Mouse (Mus musculus) midbrain, embryonic 15.5 days (tissue): ENCODE measurements around the gene Pank1. TPM values are rescaled to one million over a fixed set of nuclear protein-coding genes. Genes with fewer than 3 reads are reported as not detected.

Experiments
- ATAC-seq: fragments of 200-750 bp; cut with Nextera tagmentation; replicated peaks from 2 replicates; pipeline ENCODE4 v1.8.0; 2017; ENCODE audit warnings: moderate TSS enrichment
- H3K27ac ChIP-seq: fragments of 300-500 bp; sonication (generic); 2 replicates; pipeline ENCODE4 v1.5.1; 2015; ENCODE audit warnings: mild to moderate bottlenecking, inconsistent platforms
- H3K27me3 ChIP-seq: fragments of 300-500 bp; sonication (generic); replicated peaks from 2 replicates; pipeline ENCODE4 v1.6.1; 2015; ENCODE audit warnings: inconsistent platforms
- H3K36me3 ChIP-seq: fragments of 300-500 bp; sonication (generic); replicated peaks from 2 replicates; pipeline ENCODE4 v1.6.1; 2015; ENCODE audit warnings: inconsistent platforms
- H3K4me1 ChIP-seq: fragments of 300-500 bp; sonication (generic); 2 replicates; pipeline ENCODE4 v1.6.1; 2015; ENCODE audit warnings: inconsistent platforms
- H3K4me2 ChIP-seq: fragments of 300-500 bp; sonication (generic); 2 replicates; pipeline ENCODE4 v1.6.1; 2015; ENCODE audit warnings: inconsistent platforms, mild to moderate bottlenecking, moderate library complexity
- H3K4me3 ChIP-seq: fragments of 300-500 bp; sonication (generic); 2 replicates; pipeline ENCODE4 v1.5.1; 2015; ENCODE audit warnings: mild to moderate bottlenecking, inconsistent platforms
- H3K9ac ChIP-seq: fragments of 300-500 bp; sonication (generic); 2 replicates; pipeline ENCODE4 v1.6.1; 2015; ENCODE audit warnings: mild to moderate bottlenecking, inconsistent platforms
- H3K9me3 ChIP-seq: fragments of 300-500 bp; sonication (generic); 2 replicates; pipeline ENCODE4 v1.6.1; 2016; ENCODE audit warnings: inconsistent platforms
- whole genome bisulfite sequencing: fragments of 180-500 bp; shearing (Covaris S2); methylation state at CpG from one replicate; pipeline ENCODE4 v1.1.7; 2015; ENCODE audit warnings: mixed read lengths; 5-methylcytosine and 5-hydroxymethylcytosine counted together
- polyA plus RNA-seq: library from polyadenylated mRNA; unstranded; fragments of >200 nt; fragmentation: Nextera tagmentation; extraction: Ambion mirVana; gene quantifications from 2 replicates; pipeline ENCODE4 v1.2.1, GENCODE M21; 2015

Gene Pank1
- polyA plus RNA-seq, 1 experiment from 2014 or later: 8.3 TPM

DNA sequence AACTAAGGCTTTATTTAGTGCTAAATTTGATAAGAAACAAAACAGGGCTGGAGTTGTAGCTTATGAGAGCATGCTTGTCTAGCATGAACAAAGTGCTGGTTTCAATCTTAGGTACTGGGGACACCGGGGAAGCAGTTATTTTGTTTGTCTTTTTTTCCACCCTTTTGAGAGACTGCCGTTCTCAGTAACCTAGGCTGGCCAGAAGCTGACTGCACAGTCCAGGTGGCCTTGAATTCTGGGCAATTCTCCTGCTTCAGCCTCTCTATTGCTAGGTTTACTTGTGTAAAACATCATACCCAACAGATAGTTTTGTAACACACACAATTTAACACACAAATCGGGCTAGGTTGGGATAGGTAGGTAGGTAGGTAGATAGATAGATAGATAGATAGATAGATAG, 9.9 kb downstream of the Pank1 start:
- no peak overlapping the region for H3K4me3 ChIP-seq
- no peaks in the 10 kb centered on the region for H3K27me3 ChIP-seq
- no peak for ATAC-seq
- H3K9ac ChIP-seq: no peak overlapping the region
- WGBS: 87% methylated on average over 3 of the region's 3 CpGs
- H3K4me1 ChIP-seq: no peaks in the 10 kb centered on the region
- no peaks in the 10 kb centered on the region for H3K9me3 ChIP-seq
- no peak overlapping the region for H3K4me2 ChIP-seq
- H3K27ac ChIP-seq: no peak overlapping the region
- no peaks in the 10 kb centered on the region for H3K36me3 ChIP-seq

- ATAC-seq: no peak
- H3K36me3 ChIP-seq: no peaks in the 10 kb centered on the region
- 93% methylated on average over 8 of the region's 8 CpGs for WGBS
Observed at GRCm38 (mm10) chr19:34868093-34868741, 11.0 kb downstream of the Pank1 start.

DNA sequence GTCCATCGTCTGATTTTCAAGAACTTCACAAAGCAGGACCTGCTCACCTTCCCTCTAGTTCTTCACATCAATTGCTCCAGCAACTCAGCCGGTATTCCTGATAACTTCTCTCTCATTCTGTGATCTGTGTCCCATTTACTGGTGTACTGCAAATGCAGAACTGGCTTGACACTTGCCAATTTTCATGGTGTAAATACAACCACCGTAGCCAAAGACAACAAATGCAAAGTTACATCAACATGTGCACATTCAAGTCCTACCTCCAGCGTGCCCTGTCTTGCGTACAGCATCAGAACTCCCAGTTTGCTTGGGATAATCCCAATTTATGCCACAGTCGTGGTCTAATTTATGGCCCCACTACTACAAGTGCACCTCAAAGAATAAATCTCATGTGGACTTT, 15.5 kb downstream of the Pank1 start:
- H3K9ac ChIP-seq: no peak overlapping the region
- H3K27me3 ChIP-seq: no peaks in the 10 kb centered on the region
- no peaks in the 10 kb centered on the region for H3K36me3 ChIP-seq
- 93% methylated on average over 6 of the region's 6 CpGs for WGBS
- no peaks in the 10 kb centered on the region for H3K4me1 ChIP-seq
- no peaks in the 10 kb centered on the region for H3K9me3 ChIP-seq
- no peak overlapping the region for H3K4me2 ChIP-seq
- H3K27ac ChIP-seq: no peak overlapping the region
- H3K4me3 ChIP-seq: no peak overlapping the region
- ATAC-seq: no peak

More at GRCm38 (mm10) chr19:34868093-34868741, 11.0 kb downstream of the Pank1 start:
- Histone ChIP-seq H3K4me1 (no peaks in the 10 kb centered on the region), H3K27ac (no peak overlapping the region), H3K27me3 (no peaks in the 10 kb centered on the region), H3K4me2 (no peak overlapping the region), H3K9me3 (no peaks in the 10 kb centered on the region), H3K4me3 (no peak overlapping the region), H3K9ac (no peak overlapping the region)

- Histone ChIP-seq H3K4me1 (no peaks in the 10 kb centered on the region), H3K9ac (no peak overlapping the region), H3K9me3 (no peaks in the 10 kb centered on the region), H3K4me3 (no peak overlapping the region), H3K27ac (no peak overlapping the region), H3K36me3 (no peaks in the 10 kb centered on the region), H3K4me2 (no peak overlapping the region), H3K27me3 (no peaks in the 10 kb centered on the region)
- ATAC-seq: no peak
- whole genome bisulfite sequencing: 77% methylated on average over 12 of the region's 12 CpGs
Observed at GRCm38 (mm10) chr19:34856021-34856651, 23.1 kb downstream of the Pank1 start.

DNA sequence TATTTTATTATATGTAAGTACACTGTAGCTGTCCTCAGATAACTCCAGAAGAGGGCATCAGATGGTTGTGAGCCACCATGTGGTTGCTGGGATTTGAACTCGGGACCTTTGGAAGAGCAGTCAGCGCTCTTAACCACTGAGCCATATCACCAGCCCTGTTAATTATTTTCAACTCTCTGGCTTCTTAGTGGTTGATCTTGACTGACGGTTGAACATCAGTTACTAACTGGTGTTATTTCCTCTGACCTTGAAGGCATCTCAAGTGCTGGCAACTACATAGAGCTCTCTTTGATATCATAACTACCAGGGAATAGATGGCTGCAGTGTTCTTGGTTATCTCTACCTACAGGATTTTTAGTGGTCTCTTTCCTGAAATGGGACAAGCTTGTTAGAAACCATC, 28.1 kb downstream of the Pank1 start:
- H3K4me3 ChIP-seq: no peak overlapping the region
- no peak overlapping the region for H3K9ac ChIP-seq
- no peak for ATAC-seq
- no peaks in the 10 kb centered on the region for H3K36me3 ChIP-seq
- no peaks in the 10 kb centered on the region for H3K9me3 ChIP-seq
- H3K4me2 ChIP-seq: no peak overlapping the region
- H3K27ac ChIP-seq: no peak overlapping the region
- no peaks in the 10 kb centered on the region for H3K27me3 ChIP-seq
- H3K4me1 ChIP-seq: no peaks in the 10 kb centered on the region
- 96% methylated on average over 3 of the region's 3 CpGs for WGBS

DNA sequence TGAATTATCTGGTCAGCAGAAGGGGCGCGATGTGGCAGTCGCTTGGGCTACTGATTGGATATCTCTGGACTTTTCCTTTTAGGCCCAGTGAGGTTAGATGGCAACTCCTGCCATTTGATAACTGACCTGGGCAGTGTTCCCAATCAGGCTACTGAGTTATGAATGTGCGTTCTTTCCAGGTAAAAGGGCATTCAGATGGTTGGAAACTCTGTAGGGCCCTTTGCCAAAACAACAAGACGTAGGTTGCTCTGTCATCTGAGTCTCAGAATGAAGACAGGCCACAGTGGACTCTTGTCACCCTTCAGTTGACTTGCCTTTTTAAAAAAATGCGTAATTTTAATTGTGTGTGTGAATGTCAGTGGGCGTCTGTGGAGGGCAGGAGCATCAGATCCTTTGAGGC, 29.8 kb downstream of the Pank1 start:
- Histone ChIP-seq H3K4me3 (no peak overlapping the region), H3K4me2 (no peak overlapping the region), H3K36me3 (no peaks in the 10 kb centered on the region), H3K9me3 (no peaks in the 10 kb centered on the region), H3K4me1 (no peaks in the 10 kb centered on the region), H3K27ac (no peak overlapping the region), H3K9ac (no peak overlapping the region), H3K27me3 (no peaks in the 10 kb centered on the region)
- no peak for ATAC-seq
- WGBS: 95% methylated on average over 7 of the region's 7 CpGs

- no peak overlapping the region for H3K27ac ChIP-seq
- H3K36me3 ChIP-seq: no peaks in the 10 kb centered on the region
- H3K27me3 ChIP-seq: no peaks in the 10 kb centered on the region
- H3K9me3 ChIP-seq: no peaks in the 10 kb centered on the region
- no peak overlapping the region for H3K9ac ChIP-seq
- ATAC-seq: no peak
- H3K4me2 ChIP-seq: no peak overlapping the region
- H3K4me1 ChIP-seq: no peaks in the 10 kb centered on the region
- 94% methylated on average over 9 of the region's 9 CpGs for WGBS
- no peak overlapping the region for H3K4me3 ChIP-seq
Observed at GRCm38 (mm10) chr19:34848164-34848563, 31.1 kb downstream of the Pank1 start.

DNA sequence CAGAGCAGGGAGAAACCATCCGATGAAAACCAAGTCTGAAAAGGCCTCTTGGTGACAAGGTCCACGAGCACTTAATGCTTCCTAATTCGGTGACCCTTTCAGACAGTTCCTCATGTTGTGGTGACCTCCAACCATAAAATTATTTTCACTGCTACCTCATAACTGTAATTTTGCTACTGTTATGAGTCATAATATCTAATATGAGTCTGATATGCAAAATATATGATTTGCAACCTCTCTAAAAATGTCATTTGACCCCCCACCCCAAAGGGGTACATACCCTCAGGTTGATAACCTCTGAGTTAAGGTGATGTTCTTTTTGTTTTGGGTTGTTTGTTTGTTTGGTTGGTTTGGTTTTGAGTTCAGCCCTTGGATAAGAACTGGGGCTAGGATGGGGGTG, 32.2 kb downstream of the Pank1 start:
- no peak overlapping the region for H3K27ac ChIP-seq
- H3K4me1 ChIP-seq: no peaks in the 10 kb centered on the region
- no peak for ATAC-seq
- no peaks in the 10 kb centered on the region for H3K36me3 ChIP-seq
- no peak overlapping the region for H3K9ac ChIP-seq
- no peak overlapping the region for H3K4me3 ChIP-seq
- no peaks in the 10 kb centered on the region for H3K9me3 ChIP-seq
- 93% methylated on average over 3 of the region's 3 CpGs for WGBS
- no peaks in the 10 kb centered on the region for H3K27me3 ChIP-seq
- H3K4me2 ChIP-seq: no peak overlapping the region

GRCm38 (mm10) chr19:34846508-34847038, 32.7 kb downstream of the Pank1 start:
- WGBS: 62% methylated on average over 12 of the region's 12 CpGs
- H3K27ac ChIP-seq: no peak overlapping the region
- no peaks in the 10 kb centered on the region for H3K9me3 ChIP-seq
- H3K4me3 ChIP-seq: no peak overlapping the region
- ATAC-seq: no peak
- no peak overlapping the region for H3K9ac ChIP-seq
- no peaks in the 10 kb centered on the region for H3K36me3 ChIP-seq
- no peaks in the 10 kb centered on the region for H3K4me1 ChIP-seq
- H3K4me2 ChIP-seq: no peak overlapping the region
- no peaks in the 10 kb centered on the region for H3K27me3 ChIP-seq

GRCm38 (mm10) chr19:34846005-34846404, 33.2 kb downstream of the Pank1 start:
- WGBS: 67% methylated on average over 7 of the region's 7 CpGs
- no peaks in the 10 kb centered on the region for H3K27me3 ChIP-seq
- H3K27ac ChIP-seq: no peak overlapping the region
- no peak overlapping the region for H3K4me2 ChIP-seq
- no peaks in the 10 kb centered on the region for H3K36me3 ChIP-seq
- no peaks in the 10 kb centered on the region for H3K9me3 ChIP-seq
- H3K4me3 ChIP-seq: no peak overlapping the region
- no peak for ATAC-seq
- H3K4me1 ChIP-seq: no peaks in the 10 kb centered on the region
- no peak overlapping the region for H3K9ac ChIP-seq

DNA sequence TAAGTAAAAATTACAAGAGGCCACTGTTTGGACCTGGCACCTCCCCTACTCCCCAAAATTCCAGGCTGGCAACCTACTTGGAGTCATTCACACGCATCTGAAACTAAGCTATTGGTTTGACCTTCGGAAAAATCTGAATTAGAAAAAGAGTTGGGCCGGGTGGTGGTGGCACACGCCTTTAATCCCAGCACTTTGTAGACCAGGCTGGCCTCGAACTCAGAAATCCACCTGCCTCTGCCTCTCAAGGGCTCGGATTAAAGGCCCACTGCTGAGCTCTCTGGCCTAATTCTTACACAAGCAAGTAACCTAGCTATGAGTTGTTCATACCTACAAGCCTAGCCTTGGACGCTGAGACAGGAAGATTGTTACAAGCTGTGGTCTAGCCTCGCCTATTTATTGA, 33.9 kb downstream of the Pank1 start:
- ATAC-seq: no peak
- H3K4me3 ChIP-seq: no peak overlapping the region
- H3K27me3 ChIP-seq: no peaks in the 10 kb centered on the region

GRCm38 (mm10) chr19:34844760-34845159, 34.5 kb downstream of the Pank1 start:
- Histone ChIP-seq H3K9me3 (no peaks in the 10 kb centered on the region), H3K9ac (no peak overlapping the region), H3K4me1 (no peaks in the 10 kb centered on the region), H3K27ac (no peak overlapping the region), H3K4me3 (no peak overlapping the region), H3K36me3 (0 out of 2 replicates have a peak, but pooled peaks cover 6% of the 10 kb centered on the region), H3K27me3 (no peaks in the 10 kb centered on the region), H3K4me2 (no peak overlapping the region)
- ATAC-seq: no peak
- WGBS: 92% methylated on average over 5 of the region's 5 CpGs

More for the DNA sequence above, 33.9 kb downstream of the Pank1 start:
- 86% methylated on average over 8 of the region's 8 CpGs for WGBS
- H3K27ac ChIP-seq: no peak overlapping the region
- H3K9me3 ChIP-seq: no peaks in the 10 kb centered on the region
- no peaks in the 10 kb centered on the region for H3K4me1 ChIP-seq
- H3K4me2 ChIP-seq: no peak overlapping the region
- H3K9ac ChIP-seq: no peak overlapping the region
- 0 out of 2 replicates have a peak, but pooled peaks cover 4% of the 10 kb centered on the region for H3K36me3 ChIP-seq

DNA sequence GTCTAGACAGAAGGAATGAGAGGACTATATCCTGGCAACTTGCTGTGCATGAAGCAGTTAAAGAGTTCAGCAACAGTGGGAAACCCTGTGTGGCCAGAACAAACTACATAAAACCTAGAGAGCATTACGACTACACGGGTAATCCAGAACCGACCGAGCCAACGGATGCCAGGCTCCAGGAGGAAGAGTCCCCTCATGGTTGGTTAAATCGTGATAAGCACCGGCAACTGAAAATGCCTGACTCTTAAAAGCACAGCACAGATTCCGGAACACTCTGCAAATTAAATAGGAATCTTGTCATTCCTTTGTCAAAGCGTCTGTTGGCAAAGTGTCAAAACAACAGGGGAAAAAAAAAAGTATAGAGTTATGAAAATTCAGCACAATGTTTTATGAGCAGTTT, 35.2 kb downstream of the Pank1 start:
- H3K4me1 ChIP-seq: no peaks in the 10 kb centered on the region
- H3K4me2 ChIP-seq: no peak overlapping the region
- no peaks in the 10 kb centered on the region for H3K27me3 ChIP-seq
- ATAC-seq: no peak
- H3K4me3 ChIP-seq: no peak overlapping the region
- no peak overlapping the region for H3K27ac ChIP-seq
- 0 out of 2 replicates have a peak, but pooled peaks cover 6% of the 10 kb centered on the region for H3K36me3 ChIP-seq
- WGBS: 82% methylated on average over 9 of the region's 9 CpGs
- H3K9me3 ChIP-seq: no peaks in the 10 kb centered on the region
- H3K9ac ChIP-seq: no peak overlapping the region
